Mouse (Mus musculus) layer of hippocampus, postnatal 10 days (tissue): ENCODE results near the gene Foxd2. TPM values are rescaled to one million over a fixed set of nuclear protein-coding genes. Genes with fewer than 3 reads are reported as not detected.

Experiments used
- total RNA-seq, 2 experiments: library from RNA; stranded (reverse); gene quantifications; 2 replicates each; pipeline ENCODE4 v1.2.3; 2021

Foxd2 gene
- total RNA-seq, 2 experiments from 2014 or later: 0.20 to 0.39 TPM

Other genes with a start within 250 kb of the Foxd2 start
- not detected for gene Gm12830, start 87.2 kb downstream of the Foxd2 start, total RNA-seq
- not detected for gene Foxe3, start 17.1 kb upstream of the Foxd2 start, total RNA-seq
- gene Cmpk1, start 78.4 kb upstream of the Foxd2 start, total RNA-seq: 100 to 1,000 TPM; 110 to 114 TPM
- 1 to 10 TPM; 1.2 to 1.6 TPM for gene Stil, start 91.3 kb upstream of the Foxd2 start, total RNA-seq
- 1 to 10 TPM; 2.0 to 2.6 TPM for gene Tal1, start 147.6 kb upstream of the Foxd2 start, total RNA-seq
- under 1 TPM; 0.42 to 0.57 TPM for gene Pdzk1ip1, start 179.8 kb upstream of the Foxd2 start, total RNA-seq
- gene Cyp4x1, start 225.4 kb upstream of the Foxd2 start, total RNA-seq: 10 to 100 TPM; 12.0 to 13.2 TPM